Mouse (Mus musculus) ES-Bruce4 (cell line): ENCODE results near the gene Bet1l. TPM values are rescaled to one million over a fixed set of nuclear protein-coding genes. Genes with fewer than 3 reads are reported as not detected.

Source experiments
- H3K27ac ChIP-seq: 2 replicates; pipeline ENCODE4 v1.5.1; 2012; ENCODE audit warnings: low read length, inconsistent platforms; ENCODE audit not compliant: insufficient read depth
- H3K27me3 ChIP-seq: 2 replicates; pipeline ENCODE4 v1.6.1; 2012; ENCODE audit warnings: mild to moderate bottlenecking, low read length, inconsistent platforms; ENCODE audit not compliant: control insufficient read depth, poor library complexity, insufficient read depth, severe bottlenecking
- H3K36me3 ChIP-seq: 2 replicates; pipeline ENCODE4 v1.6.1; 2012; ENCODE audit warnings: inconsistent platforms, mild to moderate bottlenecking, low read length, moderate library complexity; ENCODE audit not compliant: control insufficient read depth, poor library complexity, insufficient read depth, severe bottlenecking
- H3K4me1 ChIP-seq: one replicate; pipeline ENCODE4 v1.8.1; 2011; ENCODE audit warnings: low read length; ENCODE audit not compliant: control insufficient read depth, insufficient read depth
- H3K4me3 ChIP-seq: 2 replicates; pipeline ENCODE4 v1.5.1; 2011; ENCODE audit warnings: low read depth, mild to moderate bottlenecking, low read length
- H3K9ac ChIP-seq: 2 replicates; pipeline ENCODE4 v1.6.1; 2012; ENCODE audit warnings: low read depth, mild to moderate bottlenecking, inconsistent platforms; ENCODE audit not compliant: poor library complexity, severe bottlenecking
- H3K9me3 ChIP-seq: replicated peaks from 2 replicates; pipeline ENCODE4 v1.6.1; 2012; ENCODE audit warnings: mild to moderate bottlenecking, low read length, inconsistent platforms; ENCODE audit not compliant: control insufficient read depth, poor library complexity, insufficient read depth, severe bottlenecking
- CTCF ChIP-seq: IDR thresholded peaks from one replicate; pipeline ENCODE4 v1.8.1; 2011; ENCODE audit warnings: low read depth, low read length
- EP300 ChIP-seq: IDR thresholded peaks from 2 replicates; pipeline ENCODE4 v1.6.1; 2011; ENCODE audit warnings: low read depth, low read length; ENCODE audit not compliant: insufficient read depth
- POLR2A ChIP-seq: IDR thresholded peaks from one replicate; pipeline ENCODE4 v1.8.1; 2011; ENCODE audit warnings: low read length; ENCODE audit not compliant: insufficient read depth
- polyA plus RNA-seq: library from polyadenylated mRNA; stranded (reverse); fragments of >200 nt; gene quantifications from 2 replicates; pipeline ENCODE4 v1.2.4, GENCODE M21; 2011; ENCODE audit warnings: low read depth; ENCODE audit not compliant: missing spikeins, insufficient read depth, insufficient read length

Bet1l gene
- polyA plus RNA-seq, 1 experiment, result 14.0 TPM

GRCm38 (mm10) chr7:140828171-140828881 is 29.1 kb downstream of the Bet1l start:
- H3K9ac ChIP-seq, result no peak overlapping the region
- no peaks in the 10 kb centered on the region for H3K36me3 ChIP-seq
- TF ChIP-seq POLR2A, result no peak
- TF ChIP-seq CTCF, result peak; percentile 20
- no peak for TF ChIP-seq EP300
- H3K4me3 ChIP-seq, result no peak overlapping the region
- H3K9me3 ChIP-seq, result no peaks in the 10 kb centered on the region
- no peaks in the 10 kb centered on the region for H3K27me3 ChIP-seq
- H3K4me1 ChIP-seq, result no peaks in the 10 kb centered on the region
- no peak overlapping the region for H3K27ac ChIP-seq

- Histone ChIP-seq H3K36me3 (peaks cover 5% of the 10 kb centered on the region), H3K9me3 (no peaks in the 10 kb centered on the region), H3K27me3 (no peaks in the 10 kb centered on the region), H3K4me1 (peaks cover 1% of the 10 kb centered on the region), H3K4me3 (no peak overlapping the region), H3K9ac (no peak overlapping the region), H3K27ac (no peak overlapping the region)
- no peak for TF ChIP-seq CTCF
- no peak for TF ChIP-seq POLR2A
- no peak for TF ChIP-seq EP300
Observed at GRCm38 (mm10) chr7:140822731-140823130, 34.6 kb downstream of the Bet1l start.

- H3K27ac ChIP-seq, result peak within 1 kb of the TSS; percentile 12; the same call in 1 of the 2 replicates
Observed at GRCm38 (mm10) chr7:140821653-140822329, 35.6 kb downstream of the Bet1l start, which contains the start of gene Zfp941. TSS of gene Zfp941 (minus strand) at chr7:140822178.

GRCm38 (mm10) chr7:140821305-140821652 is 36.1 kb downstream of the Bet1l start:
- no peaks in the 10 kb centered on the region for H3K9me3 ChIP-seq
- peak overlapping the region; percentile 12; the same call in 1 of the 2 replicates for H3K27ac ChIP-seq
- H3K9ac ChIP-seq, result peak overlapping the region; percentile 59
- H3K27me3 ChIP-seq, result no peaks in the 10 kb centered on the region
- no peak for TF ChIP-seq CTCF
- TF ChIP-seq EP300, result no peak
- no peak for TF ChIP-seq POLR2A
- H3K4me3 ChIP-seq, result peak overlapping the region; percentile 94
- H3K36me3 ChIP-seq, result peaks cover 10% of the 10 kb centered on the region
- H3K4me1 ChIP-seq, result peaks cover 1% of the 10 kb centered on the region

More at GRCm38 (mm10) chr7:140821653-140822329, 35.6 kb downstream of the Bet1l start, which contains the start of gene Zfp941:
- Histone ChIP-seq H3K4me3 (peak within 1 kb of the TSS; percentile 94), H3K9ac (peak within 1 kb of the TSS; percentile 59), H3K4me1 (peaks cover 1% of the 10 kb centered on the region), H3K9me3 (no peaks in the 10 kb centered on the region), H3K36me3 (peaks cover 10% of the 10 kb centered on the region), H3K27me3 (no peaks in the 10 kb centered on the region)
- TF ChIP-seq EP300 (0 out of 2 replicates have a peak, but pooled peaks have one; percentile 15), CTCF (no peak), POLR2A (peak; percentile 59)

- Histone ChIP-seq H3K27ac (no peak overlapping the region), H3K4me3 (no peak overlapping the region), H3K9ac (no peak overlapping the region), H3K36me3 (peaks cover 10% of the 10 kb centered on the region), H3K9me3 (no peaks in the 10 kb centered on the region), H3K27me3 (no peaks in the 10 kb centered on the region), H3K4me1 (peaks cover 1% of the 10 kb centered on the region)
- TF ChIP-seq CTCF (no peak), EP300 (no peak), POLR2A (no peak)
Observed at GRCm38 (mm10) chr7:140820173-140820572, 37.2 kb downstream of the Bet1l start.

- H3K27ac ChIP-seq, result no peak overlapping the region
- H3K27me3 ChIP-seq, result no peaks in the 10 kb centered on the region
- H3K36me3 ChIP-seq, result peaks cover 31% of the 10 kb centered on the region
- H3K9me3 ChIP-seq, result no peaks in the 10 kb centered on the region
- no peaks in the 10 kb centered on the region for H3K4me1 ChIP-seq
- H3K4me3 ChIP-seq, result no peak overlapping the region
- no peak overlapping the region for H3K9ac ChIP-seq
- no peak for TF ChIP-seq POLR2A
- no peak for TF ChIP-seq EP300
- TF ChIP-seq CTCF, result no peak
Observed at GRCm38 (mm10) chr7:140812850-140813249, 44.5 kb downstream of the Bet1l start.
